Mouse (Mus musculus) large intestine, adult 2 months (tissue): ENCODE results near the gene Nucb1. TPM values are rescaled to one million over a fixed set of nuclear protein-coding genes. Genes with fewer than 3 reads are reported as not detected.
"Not testable (repeated sequence)": the region's sequence is repeated elsewhere in the genome, so short reads cannot be mapped to it uniquely, and the experiment has no call there.

Source experiments
- DNase-seq: peaks from one replicate; pipeline ENCODE4 v3.0.0-alpha.2; 2012; ENCODE audit warnings: low read depth, low spot score
- WGBS: fragments of 180-500 bp; shearing (Covaris S2); methylation state at CpG from one replicate; pipeline ENCODE4 v1.1.7; 2018; 5-methylcytosine and 5-hydroxymethylcytosine counted together
- polyA plus RNA-seq: library from polyadenylated mRNA; depleted of rRNA; stranded (reverse); fragments of >200 nt; gene quantifications from 2 replicates; pipeline ENCODE4 v1.2.3, GENCODE M21; 2012

Gene Nucb1
- polyA plus RNA-seq, 1 experiment = 384 TPM

GRCm38 (mm10) chr7:45492225-45492844 lies 17.9 kb downstream of the Nucb1 start:
- DNase-seq = no peak

DNA sequence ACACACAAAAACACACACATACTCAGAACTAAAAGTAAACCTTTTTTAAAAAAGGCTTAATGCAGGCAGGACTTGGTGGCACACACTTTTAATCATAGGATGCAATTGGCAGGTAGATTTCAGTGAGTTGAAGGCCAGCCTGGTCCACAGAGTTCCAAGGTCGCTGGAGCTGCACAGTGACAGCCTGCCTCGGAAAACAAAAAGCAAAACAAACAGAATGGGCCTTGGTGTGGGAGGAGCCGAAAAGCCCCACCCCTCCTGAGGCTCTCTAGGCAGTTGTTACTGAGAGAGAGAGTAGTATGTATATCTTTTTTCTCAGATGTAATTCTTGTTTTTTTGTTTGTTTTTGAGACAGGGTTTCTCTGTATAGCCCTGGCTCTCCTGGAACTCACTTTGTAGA lies 18.9 kb downstream of the Nucb1 start:
- WGBS = 7% methylated on average over 3 of the region's 3 CpGs
- DNase-seq = no peak

More at GRCm38 (mm10) chr7:45492225-45492844, 17.9 kb downstream of the Nucb1 start:
- 93% methylated on average over 8 of the region's 8 CpGs for WGBS

GRCm38 (mm10) chr7:45490822-45491221 lies 19.4 kb downstream of the Nucb1 start:
- 35% methylated on average over 9 of the region's 9 CpGs for WGBS
- DNase-seq = no peak

DNA sequence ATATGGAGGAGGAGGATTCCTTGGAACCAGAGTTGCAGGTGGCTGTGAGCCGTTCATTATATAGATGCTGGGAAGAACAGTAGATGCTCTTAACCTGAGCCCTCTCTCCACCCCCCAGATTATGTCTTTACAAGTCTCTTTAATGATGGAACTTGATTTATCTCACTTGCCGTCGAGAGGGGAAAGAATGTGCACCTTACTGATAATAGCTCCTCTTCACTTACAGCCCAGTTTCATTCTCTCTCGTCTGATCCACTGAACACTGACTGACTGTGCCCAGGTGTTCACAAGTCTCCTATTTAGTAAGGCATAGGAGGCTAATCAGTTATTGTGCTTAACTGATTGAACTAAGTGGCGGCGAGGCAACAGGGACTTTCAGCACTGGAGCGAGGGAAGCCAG lies 20.6 kb downstream of the Nucb1 start:
- 90% methylated on average over 7 of the region's 7 CpGs for WGBS
- DNase-seq = no peak

DNA sequence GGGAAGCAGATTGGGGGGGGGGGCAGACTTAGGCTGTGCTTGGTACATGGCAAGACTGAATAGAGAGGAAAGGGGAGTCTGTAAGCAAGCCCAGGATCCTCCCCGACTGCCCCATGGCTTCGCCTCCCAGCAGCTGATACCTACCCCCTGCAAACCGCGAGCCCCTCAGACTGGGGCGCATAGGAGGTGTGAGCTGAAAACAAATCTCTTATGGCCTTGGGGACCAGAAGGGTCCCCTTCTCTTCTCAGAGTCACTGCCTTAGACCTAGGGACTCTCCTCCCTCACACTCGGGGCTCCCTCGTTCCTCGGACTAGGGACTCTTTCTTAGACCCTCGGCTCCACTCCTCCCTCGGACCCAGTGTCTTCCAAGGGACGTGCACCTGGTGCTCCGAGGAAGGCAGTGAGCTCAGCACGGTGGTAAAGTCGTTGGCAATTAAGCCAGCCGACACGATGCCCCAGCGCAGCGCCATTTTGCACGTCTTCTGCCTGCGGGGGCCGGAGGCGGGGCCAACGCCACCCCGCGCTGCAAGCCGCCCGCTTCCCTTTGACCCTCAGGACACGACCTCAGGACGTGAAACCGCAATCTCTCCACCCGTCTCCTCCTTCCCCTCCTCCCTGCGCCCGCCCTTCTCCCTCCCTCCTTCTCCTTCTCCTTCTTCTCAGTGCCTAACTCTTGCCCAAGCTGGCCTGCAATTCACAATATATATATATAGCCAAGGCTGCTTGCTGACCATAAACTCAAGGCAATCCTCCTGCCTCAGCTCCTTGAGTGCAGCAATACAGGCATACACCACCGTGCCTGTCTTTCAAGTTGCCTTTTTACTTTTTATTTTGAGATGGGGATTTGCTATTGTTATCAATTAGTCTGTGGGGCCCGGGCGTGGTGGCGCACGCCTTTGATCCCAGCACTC lies 21.7 kb downstream of the Nucb1 start, which contains the start of gene Dhdh:
Gene Dhdh, minus strand, starts transcription at position 513 of the 912 bp plus-strand sequence.
- 19% methylated on average over 38 of the region's 38 CpGs for WGBS
- DNase-seq = no peak

- no peak for DNase-seq
- 79% methylated on average over 11 of the region's 11 CpGs for WGBS
Measured at GRCm38 (mm10) chr7:45487861-45488292, 22.3 kb downstream of the Nucb1 start.

GRCm38 (mm10) chr7:45486761-45487415 lies 23.3 kb downstream of the Nucb1 start, which contains the start of gene Gm45808:
Gm45808 (minus strand) TSS chr7:45486811.
- DNase-seq = no peak
- 75% methylated on average over 12 of the region's 12 CpGs for WGBS

GRCm38 (mm10) chr7:45486158-45486557 lies 24.0 kb downstream of the Nucb1 start:
- WGBS = 71% methylated on average over 7 of the region's 7 CpGs
- DNase-seq = no peak

GRCm38 (mm10) chr7:45484985-45485384 lies 25.2 kb downstream of the Nucb1 start:
- not testable (repeated sequence) for DNase-seq
- 89% methylated on average over 5 of the region's 5 CpGs for WGBS

- DNase-seq = no peak
Measured at GRCm38 (mm10) chr7:45482166-45482565, 28.0 kb downstream of the Nucb1 start.

DNA sequence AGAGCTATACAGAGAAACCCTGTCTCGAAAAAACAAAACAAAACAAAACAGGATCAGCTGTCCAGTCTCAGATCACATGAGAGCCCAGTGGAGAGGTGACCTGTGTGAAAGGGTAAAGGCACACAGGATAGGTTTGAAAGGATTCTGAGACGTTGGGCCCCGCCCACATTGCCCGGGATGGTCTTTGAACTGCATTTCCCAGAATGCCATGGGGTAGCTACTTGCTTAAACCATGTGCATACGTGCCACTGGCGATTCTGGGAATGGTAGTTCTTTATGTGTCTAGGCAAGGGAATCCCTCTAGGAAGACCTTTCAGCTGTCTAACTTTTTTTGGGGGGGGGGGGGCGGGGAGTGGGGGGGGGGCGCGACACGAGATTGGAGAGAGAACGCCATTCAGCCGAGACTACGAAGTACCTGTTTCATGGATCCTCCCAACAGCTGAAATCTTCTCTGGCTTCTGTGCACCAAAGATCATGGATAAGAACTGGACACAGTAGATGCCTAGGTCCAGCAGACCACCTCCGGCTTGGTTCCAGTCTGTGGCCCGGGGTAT lies 28.8 kb downstream of the Nucb1 start, which contains the start of gene Tulp2:
Gene Tulp2, plus strand, starts transcription at position 504 of the 554 bp plus-strand sequence.
- WGBS = 54% methylated on average over 15 of the region's 15 CpGs

More at GRCm38 (mm10) chr7:45482166-45482565, 28.0 kb downstream of the Nucb1 start:
- 90% methylated on average over 1 of the region's 1 CpGs for WGBS

GRCm38 (mm10) chr7:45480310-45480709 lies 29.9 kb downstream of the Nucb1 start:
- 74% methylated on average over 4 of the region's 4 CpGs for WGBS
- not testable (repeated sequence) for DNase-seq

More for the DNA sequence above, 28.8 kb downstream of the Nucb1 start, which contains the start of gene Tulp2:
- no peak for DNase-seq

- WGBS = 94% methylated on average over 7 of the region's 7 CpGs
- no peak for DNase-seq
Measured at GRCm38 (mm10) chr7:45478774-45479173, 31.4 kb downstream of the Nucb1 start.

DNA sequence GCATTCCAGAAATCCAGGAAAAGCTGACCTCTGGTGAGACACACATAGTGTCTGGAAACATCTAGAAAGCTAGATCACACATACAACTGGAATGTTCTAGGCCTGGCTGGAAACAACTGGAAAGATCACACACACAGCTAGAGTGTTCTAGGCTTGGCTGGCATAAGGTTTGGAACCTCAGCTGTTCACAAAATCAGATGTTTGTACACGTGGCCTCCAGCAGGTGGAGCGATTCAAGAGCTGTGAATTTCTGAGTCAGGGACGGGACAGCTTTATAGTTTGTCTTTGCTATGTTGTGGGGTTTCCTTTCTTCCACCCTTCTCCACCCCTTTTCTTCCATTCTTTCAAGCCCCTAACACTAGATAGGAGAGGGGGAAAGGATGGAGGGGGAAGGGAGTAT lies 33.2 kb downstream of the Nucb1 start:
- WGBS = 1% methylated on average over 3 of the region's 3 CpGs
- DNase-seq = no peak

DNA sequence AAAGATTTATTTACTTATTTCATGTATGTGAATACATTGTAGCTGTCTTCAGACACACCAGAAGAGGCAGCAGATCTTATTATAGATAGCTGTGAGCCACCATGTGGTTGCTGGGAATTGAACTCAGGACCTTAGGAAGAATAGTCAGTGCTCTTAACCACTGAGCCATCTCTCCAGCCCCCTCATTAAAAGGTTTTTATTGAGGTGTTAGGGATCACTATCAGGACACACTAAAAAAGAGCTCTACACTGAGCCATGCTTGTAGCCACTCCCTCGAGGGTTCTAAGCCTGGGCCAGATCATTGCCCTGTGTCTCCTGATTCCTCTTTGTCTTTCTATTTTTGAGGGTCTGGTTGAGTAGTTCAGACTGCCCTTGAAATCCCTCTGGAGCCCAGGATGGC lies 33.8 kb downstream of the Nucb1 start:
- no peak for DNase-seq
- 29% methylated on average over 1 of the region's 1 CpGs for WGBS

DNA sequence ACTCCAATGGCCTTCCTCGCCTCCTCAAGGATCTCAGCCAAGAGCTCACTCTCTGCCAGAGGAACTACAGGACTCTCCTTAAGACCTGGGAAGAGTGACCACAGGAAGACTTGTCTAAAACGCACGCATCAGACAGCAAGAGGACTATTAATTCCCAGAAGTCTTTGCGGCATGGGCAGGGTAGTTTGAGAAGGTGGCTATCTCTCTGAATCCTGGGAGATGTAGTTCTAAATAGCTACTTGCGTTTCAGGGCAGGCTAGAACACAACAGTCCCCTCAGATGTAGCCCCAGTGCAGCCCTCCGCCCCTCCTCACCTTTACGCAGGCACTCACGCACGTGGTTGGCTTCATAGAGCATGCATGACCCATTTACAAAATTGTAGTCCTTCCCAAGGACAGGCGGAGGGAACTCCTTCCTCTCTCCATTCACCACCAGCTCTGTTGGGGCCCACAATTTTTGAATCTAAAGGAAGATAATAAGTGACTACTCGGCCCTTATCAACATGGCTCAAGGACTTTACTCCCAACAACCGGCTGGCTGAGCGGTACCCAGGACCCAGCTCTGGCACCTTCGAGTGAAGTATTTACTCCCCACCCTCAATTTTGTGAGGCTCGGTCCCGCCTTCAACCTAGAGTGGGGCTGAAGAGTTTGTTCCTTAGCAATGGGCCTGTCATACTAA lies 34.8 kb downstream of the Nucb1 start:
- WGBS = 54% methylated on average over 16 of the region's 16 CpGs
- DNase-seq = no peak

- WGBS = 5% methylated on average over 3 of the region's 3 CpGs
- no peak for DNase-seq
Measured at GRCm38 (mm10) chr7:45470869-45471268, 39.3 kb downstream of the Nucb1 start.

DNA sequence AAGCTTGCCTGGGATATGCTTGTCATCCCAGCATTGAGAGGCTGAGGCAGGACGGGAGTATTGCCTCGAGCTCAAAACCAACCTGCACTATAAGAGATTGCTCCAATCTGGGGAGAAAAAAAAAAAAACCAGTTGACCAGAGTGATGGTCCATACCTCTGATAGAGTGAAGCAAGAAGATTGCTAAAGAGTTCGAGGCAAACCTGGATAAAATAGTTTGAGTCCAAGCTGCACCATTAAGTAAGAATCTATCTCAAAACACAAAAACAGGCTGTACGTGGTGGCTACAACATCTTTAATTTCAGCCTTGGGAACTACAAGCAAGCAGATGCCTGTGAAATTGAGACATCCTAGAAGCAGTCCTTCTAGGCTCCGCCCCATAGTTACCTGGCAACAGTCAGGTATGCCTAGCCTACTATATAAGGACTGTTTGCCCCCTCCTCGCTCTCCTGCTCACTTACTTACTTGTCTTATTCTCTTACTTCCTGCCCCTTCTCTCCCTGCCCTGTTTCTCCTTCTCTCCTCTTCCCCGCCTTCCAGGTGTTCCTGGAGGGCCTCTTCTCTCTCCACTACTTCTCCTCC lies 43.0 kb downstream of the Nucb1 start:
- no peak for DNase-seq
- 31% methylated on average over 7 of the region's 7 CpGs for WGBS
